ENCODE assay signal across 8 mouse cellular contexts in the genomic region with DNA sequence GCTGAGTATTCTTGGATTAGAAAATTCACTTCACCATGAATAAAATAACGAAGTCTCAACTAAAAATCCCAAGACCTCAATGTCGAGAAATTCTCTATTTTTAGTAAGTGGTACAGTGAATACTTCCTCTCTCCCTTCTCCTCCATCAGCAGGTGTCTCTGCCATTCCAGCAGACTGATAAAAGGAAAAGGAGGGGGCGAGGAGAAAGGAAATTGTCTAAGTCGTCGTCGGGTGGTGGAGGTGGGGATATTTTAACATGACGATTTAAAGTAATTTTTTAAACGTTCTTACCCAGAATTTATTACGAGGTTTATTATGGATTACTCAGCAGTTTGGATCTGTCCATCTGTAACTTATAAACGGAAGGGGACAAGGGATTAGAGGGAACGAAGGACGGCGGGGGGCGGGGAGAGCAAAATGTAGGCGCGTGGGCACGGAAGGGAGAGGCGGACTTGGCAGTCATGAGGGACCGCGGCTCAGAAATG. TPM values are rescaled to one million over a fixed set of nuclear protein-coding genes. Genes with fewer than 3 reads are reported as not detected.
DNase-seq lines count a peak whose midpoint lies in the region; ATAC-seq and TF ChIP-seq lines count a peak whose summit lies in the region.

No protein-coding gene starts in this region.

- peak overlapping the region; percentile 81 for H3K4me3 ChIP-seq in lung, postnatal 0 days (ENCODE audit: low read depth, low read length)
- peak overlapping the region; percentile 93 for H3K4me3 ChIP-seq in hindbrain, postnatal 0 days (ENCODE audit: low read length)
- peak overlapping the region; percentile 78 for H3K4me3 ChIP-seq in midbrain, embryonic 12.5 days

- TF ChIP-seq CTCF in lung, postnatal 0 days (IDR thresholded peaks at IDR 0.05): no peak
- no peak for TF ChIP-seq CTCF in hindbrain, postnatal 0 days (IDR thresholded peaks at IDR 0.05; ENCODE audit: low read depth)

- peak overlapping the region; percentile 69; the same call in 1 of the 2 replicates for H3K9ac ChIP-seq in lung, postnatal 0 days (replicated peaks; ENCODE audit: low read depth)
- H3K9ac ChIP-seq in hindbrain, postnatal 0 days (replicated peaks; ENCODE audit: low read length): peak overlapping the region; percentile 74
- H3K9ac ChIP-seq in midbrain, embryonic 12.5 days (replicated peaks): peak overlapping the region; percentile 73

- H3K4me2 ChIP-seq in lung, postnatal 0 days (replicated peaks; ENCODE audit: low read depth, low read length): peak overlapping the region; percentile 97
- peak overlapping the region; percentile 96 for H3K4me2 ChIP-seq in hindbrain, postnatal 0 days (ENCODE audit: low read depth, low read length)
- peak overlapping the region; percentile 92 for H3K4me2 ChIP-seq in midbrain, embryonic 12.5 days (replicated peaks)

- no peak for ATAC-seq in lung, postnatal 0 days
- ATAC-seq in hindbrain, postnatal 0 days: peak; percentile 24; the same call in 1 of the 2 replicates
- no peak for ATAC-seq in midbrain, embryonic 12.5 days (ENCODE audit: low FRiP score, low read depth)

- no peaks in the 10 kb centered on the region for H3K27me3 ChIP-seq in lung, postnatal 0 days (replicated peaks; ENCODE audit: insufficient read depth, low read length)
- H3K27me3 ChIP-seq in hindbrain, postnatal 0 days (ENCODE audit: insufficient read depth, low read length): no peaks in the 10 kb centered on the region
- H3K27me3 ChIP-seq in midbrain, embryonic 12.5 days: peaks cover 6% of the 10 kb centered on the region

- TF ChIP-seq EP300 in lung, postnatal 0 days (IDR thresholded peaks at IDR 0.05): no peak

- no peak overlapping the region for H3K27ac ChIP-seq in lung, postnatal 0 days (ENCODE audit: low read length)
- H3K27ac ChIP-seq in hindbrain, postnatal 0 days: peak overlapping the region; percentile 94
- peak overlapping the region; percentile 50; the same call in 1 of the 2 replicates for H3K27ac ChIP-seq in midbrain, embryonic 12.5 days (replicated peaks)

- 5% methylated on average over 20 of the region's 20 CpGs for WGBS in lung, postnatal 0 days
- WGBS in hindbrain, postnatal 0 days: 4% methylated on average over 20 of the region's 20 CpGs
- 7% methylated on average over 20 of the region's 20 CpGs for WGBS in midbrain, embryonic 12.5 days

- no peaks in the 10 kb centered on the region for H3K36me3 ChIP-seq in lung, postnatal 0 days (ENCODE audit: insufficient read depth, low read length)
- H3K36me3 ChIP-seq in hindbrain, postnatal 0 days (ENCODE audit: insufficient read depth, low read length): no peaks in the 10 kb centered on the region
- H3K36me3 ChIP-seq in midbrain, embryonic 12.5 days: no peaks in the 10 kb centered on the region

- peak; percentile 38 for DNase-seq in cerebellum, adult 9-11 months
- no peak for DNase-seq in cerebellum, postnatal 4 days (ENCODE audit: low spot score in 2 of 2)
- DNase-seq in lung, postnatal 0 days (ENCODE audit: low spot score): no peak
- no peak for DNase-seq in lung, postnatal 4 days
- DNase-seq in hindbrain, postnatal 0 days (ENCODE audit: low spot score): no peak
- DNase-seq in spleen, adult 18-20 months: no peak
- DNase-seq in gastrocnemius, adult 8-10 months (ENCODE audit: low spot score in 2 of 2): no peak

- no peaks in the 10 kb centered on the region for H3K9me3 ChIP-seq in lung, postnatal 0 days (ENCODE audit: low read length)
- H3K9me3 ChIP-seq in hindbrain, postnatal 0 days (ENCODE audit: low read length): no peaks in the 10 kb centered on the region
- no peaks in the 10 kb centered on the region for H3K9me3 ChIP-seq in midbrain, embryonic 12.5 days

- H3K4me1 ChIP-seq in lung, postnatal 0 days (ENCODE audit: insufficient read depth, low read depth, low read length): no peaks in the 10 kb centered on the region
- no peaks in the 10 kb centered on the region; the same call in 1 of the 2 replicates for H3K4me1 ChIP-seq in hindbrain, postnatal 0 days (ENCODE audit: insufficient read depth, low read length)
- H3K4me1 ChIP-seq in midbrain, embryonic 12.5 days: no peaks in the 10 kb centered on the region; the same call in 1 of the 2 replicates

RNA-seq across cellular contexts. Expression of gene Hectd2, which starts 0.8 kb away (rescaled TPM):
- polyA plus RNA-seq in lung, postnatal 0 days (2015; fragmentation: Nextera tagmentation; extraction: Ambion mirVana): 1.4 and 1.6 TPM in 2 replicates
- 14.0 and 20.7 TPM in 2 replicates for total RNA-seq in hindbrain, postnatal 0 days (2014; rRNA removed)
- polyA plus RNA-seq in hindbrain, postnatal 0 days (2015; fragmentation: Nextera tagmentation; extraction: Ambion mirVana): 6.7 and 7.7 TPM in 2 replicates
- polyA plus RNA-seq in midbrain, embryonic 12.5 days (2016; fragmentation: Nextera tagmentation; extraction: Ambion mirVana): 6.6 and 7.0 TPM in 2 replicates
- 1 to 10 TPM; 5.0 to 7.8 (median 6.0) TPM for total RNA-seq in gastrocnemius, adult 8-10 months (2022)
